Mouse (Mus musculus) embryonic facial prominence, embryonic 15.5 days (tissue): Measurements from ENCODE around the gene Fbxo31. TPM values are rescaled to one million over a fixed set of nuclear protein-coding genes. Genes with fewer than 3 reads are reported as not detected.
A peak's percentile ranks its signal among the peaks of the same experiment; 100 is the strongest.
"Not testable (repeated sequence)": the region's sequence is repeated elsewhere in the genome, so short reads cannot be mapped to it uniquely, and the experiment has no call there.

Experiments used
- ATAC-seq: fragments of 200-750 bp; cut with Nextera tagmentation; 2 replicates; pipeline ENCODE4 v1.8.0; 2017; ENCODE audit warnings: low read depth, moderate TSS enrichment; ENCODE audit not compliant: insufficient number of reproducible peaks, low FRiP score, low TSS enrichment
- H3K27ac ChIP-seq: fragments of 300-500 bp; sonication (generic); replicated peaks from 2 replicates; pipeline ENCODE4 v1.5.1; 2015; ENCODE audit warnings: mild to moderate bottlenecking, inconsistent platforms
- H3K27me3 ChIP-seq: fragments of 300-500 bp; sonication (generic); 2 replicates; pipeline ENCODE4 v1.6.1; 2015; ENCODE audit warnings: inconsistent platforms
- H3K36me3 ChIP-seq: fragments of 300-500 bp; sonication (generic); 2 replicates; pipeline ENCODE4 v1.6.1; 2015; ENCODE audit warnings: mild to moderate bottlenecking, inconsistent platforms
- H3K4me1 ChIP-seq: fragments of 300-500 bp; sonication (generic); 2 replicates; pipeline ENCODE4 v1.6.1; 2015; ENCODE audit warnings: inconsistent platforms
- H3K4me2 ChIP-seq: fragments of 300-500 bp; sonication (generic); replicated peaks from 2 replicates; pipeline ENCODE4 v1.6.1; 2015; ENCODE audit warnings: mild to moderate bottlenecking, inconsistent platforms
- H3K4me3 ChIP-seq: fragments of 300-500 bp; sonication (generic); replicated peaks from 2 replicates; pipeline ENCODE4 v1.5.1; 2015; ENCODE audit warnings: mild to moderate bottlenecking, inconsistent platforms
- H3K9ac ChIP-seq: fragments of 300-500 bp; sonication (generic); 2 replicates; pipeline ENCODE4 v1.6.1; 2015; ENCODE audit warnings: inconsistent platforms
- H3K9me3 ChIP-seq: fragments of 300-500 bp; sonication (generic); replicated peaks from 2 replicates; pipeline ENCODE4 v1.6.1; 2016; ENCODE audit warnings: inconsistent platforms
- WGBS: fragments of 180-500 bp; shearing (Covaris S2); methylation state at CpG from one replicate; pipeline ENCODE4 v1.1.7; 2015; 5-methylcytosine and 5-hydroxymethylcytosine counted together
- polyA plus RNA-seq: library from polyadenylated mRNA; unstranded; fragments of >200 nt; fragmentation: Nextera tagmentation; extraction: Ambion mirVana; gene quantifications from 2 replicates; pipeline ENCODE4 v1.2.1, GENCODE M21; 2015

Gene Fbxo31
- polyA plus RNA-seq, 1 experiment from 2014 or later, result 16.4 TPM

DNA sequence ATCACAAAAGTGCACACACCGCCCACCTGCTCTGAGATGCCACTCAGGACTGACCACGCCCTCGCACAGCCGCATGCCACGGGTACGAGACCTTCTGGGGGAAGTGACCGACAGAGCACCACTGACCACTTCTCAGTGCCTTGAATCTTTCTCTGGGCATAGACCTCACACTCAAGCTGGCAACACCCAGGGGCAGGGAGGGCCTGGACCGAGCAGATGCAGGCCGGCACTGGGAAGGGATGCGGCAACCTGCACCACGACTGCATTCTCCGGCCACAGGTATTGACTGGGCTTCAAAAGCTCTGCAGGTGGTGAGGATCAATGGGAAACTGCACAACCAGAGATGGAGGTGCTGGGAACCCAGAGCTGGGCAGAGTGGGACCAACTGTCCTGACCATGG, 23.8 kb upstream of the Fbxo31 start:
- no peaks in the 10 kb centered on the region for H3K4me1 ChIP-seq
- WGBS, result 91% methylated on average over 12 of the region's 12 CpGs
- H3K27me3 ChIP-seq, result no peaks in the 10 kb centered on the region
- no peak for ATAC-seq
- H3K4me3 ChIP-seq, result no peak overlapping the region
- no peaks in the 10 kb centered on the region for H3K9me3 ChIP-seq
- no peak overlapping the region for H3K4me2 ChIP-seq
- no peak overlapping the region for H3K9ac ChIP-seq
- no peak overlapping the region for H3K27ac ChIP-seq
- peaks cover 88% of the 10 kb centered on the region for H3K36me3 ChIP-seq

DNA sequence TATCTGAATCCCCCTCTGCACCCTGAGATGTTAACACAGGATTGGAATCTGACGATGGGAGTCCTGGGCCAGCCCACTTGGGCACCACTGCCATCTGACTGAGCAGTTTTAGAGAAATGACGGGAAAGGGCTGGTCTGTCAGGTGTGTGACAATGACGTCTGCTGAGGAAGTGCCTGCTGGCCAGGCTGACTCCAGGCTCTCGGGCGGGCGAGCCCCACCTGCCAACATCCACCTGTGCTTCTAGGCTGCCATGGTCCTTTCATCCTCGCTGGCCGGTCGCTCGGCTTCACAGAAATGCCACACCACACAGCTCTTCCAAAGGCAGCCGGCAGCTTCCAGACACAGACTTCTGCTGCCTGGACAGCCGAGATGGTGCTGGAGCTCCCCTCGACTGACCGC, 21.2 kb upstream of the Fbxo31 start:
- Histone ChIP-seq H3K9ac (no peak overlapping the region), H3K4me2 (no peak overlapping the region), H3K4me3 (no peak overlapping the region), H3K27me3 (no peaks in the 10 kb centered on the region), H3K4me1 (no peaks in the 10 kb centered on the region), H3K36me3 (peaks cover 82% of the 10 kb centered on the region), H3K27ac (no peak overlapping the region), H3K9me3 (no peaks in the 10 kb centered on the region)
- ATAC-seq, result no peak
- WGBS, result 86% methylated on average over 14 of the region's 14 CpGs

DNA sequence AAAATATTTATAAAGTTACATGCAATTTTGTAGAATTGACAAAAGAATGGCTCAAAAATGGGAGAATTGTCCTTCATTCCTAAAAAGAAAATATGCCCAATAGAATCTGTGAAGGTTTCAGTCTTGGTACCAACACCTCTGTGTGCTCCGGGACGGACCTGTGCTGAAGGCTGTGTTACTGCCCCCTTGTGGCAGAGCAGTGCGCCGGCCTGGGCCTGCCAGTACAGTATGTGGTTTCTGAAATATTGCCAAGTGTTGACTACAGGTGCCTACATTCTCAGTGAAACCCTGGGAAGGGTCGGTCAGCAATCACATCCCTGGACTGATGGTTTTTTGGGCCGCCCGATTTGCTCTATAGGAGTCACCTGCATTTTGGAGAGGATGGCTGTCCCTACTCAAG, 20.3 kb upstream of the Fbxo31 start:
- Histone ChIP-seq H3K27ac (no peak overlapping the region), H3K27me3 (no peaks in the 10 kb centered on the region), H3K4me1 (no peaks in the 10 kb centered on the region), H3K9me3 (no peaks in the 10 kb centered on the region), H3K36me3 (peaks cover 82% of the 10 kb centered on the region), H3K4me3 (no peak overlapping the region), H3K9ac (no peak overlapping the region), H3K4me2 (no peak overlapping the region)
- peak; percentile 61; the same call in 1 of the 2 replicates for ATAC-seq
- 28% methylated on average over 7 of the region's 7 CpGs for WGBS

GRCm38 (mm10) chr8:121598190-121598589, 19.6 kb upstream of the Fbxo31 start:
- 88% methylated on average over 7 of the region's 7 CpGs for WGBS
- peaks cover 5% of the 10 kb centered on the region; the same call in 1 of the 2 replicates for H3K4me1 ChIP-seq
- ATAC-seq, result no peak
- no peak overlapping the region for H3K27ac ChIP-seq
- no peaks in the 10 kb centered on the region for H3K9me3 ChIP-seq
- peaks cover 82% of the 10 kb centered on the region for H3K36me3 ChIP-seq
- no peak overlapping the region for H3K4me2 ChIP-seq
- H3K4me3 ChIP-seq, result no peak overlapping the region
- no peaks in the 10 kb centered on the region for H3K27me3 ChIP-seq
- no peak overlapping the region for H3K9ac ChIP-seq

GRCm38 (mm10) chr8:121597492-121597891, 18.9 kb upstream of the Fbxo31 start:
- H3K36me3 ChIP-seq, result peaks cover 75% of the 10 kb centered on the region
- H3K4me2 ChIP-seq, H3K27me3 ChIP-seq, H3K9me3 ChIP-seq, H3K4me1 ChIP-seq, H3K9ac ChIP-seq, ATAC-seq, H3K27ac ChIP-seq, H3K4me3 ChIP-seq: not testable (repeated sequence)
- WGBS, result 73% methylated on average over 2 of the region's 2 CpGs

GRCm38 (mm10) chr8:121593983-121594382, 15.4 kb upstream of the Fbxo31 start:
- no peaks in the 10 kb centered on the region for H3K27me3 ChIP-seq
- 65% methylated on average over 9 of the region's 9 CpGs for WGBS
- no peak overlapping the region for H3K9ac ChIP-seq
- ATAC-seq, result no peak
- no peaks in the 10 kb centered on the region for H3K9me3 ChIP-seq
- peaks cover 42% of the 10 kb centered on the region for H3K36me3 ChIP-seq
- peaks cover 30% of the 10 kb centered on the region for H3K4me1 ChIP-seq
- no peak overlapping the region for H3K4me2 ChIP-seq
- no peak overlapping the region for H3K27ac ChIP-seq
- no peak overlapping the region for H3K4me3 ChIP-seq

DNA sequence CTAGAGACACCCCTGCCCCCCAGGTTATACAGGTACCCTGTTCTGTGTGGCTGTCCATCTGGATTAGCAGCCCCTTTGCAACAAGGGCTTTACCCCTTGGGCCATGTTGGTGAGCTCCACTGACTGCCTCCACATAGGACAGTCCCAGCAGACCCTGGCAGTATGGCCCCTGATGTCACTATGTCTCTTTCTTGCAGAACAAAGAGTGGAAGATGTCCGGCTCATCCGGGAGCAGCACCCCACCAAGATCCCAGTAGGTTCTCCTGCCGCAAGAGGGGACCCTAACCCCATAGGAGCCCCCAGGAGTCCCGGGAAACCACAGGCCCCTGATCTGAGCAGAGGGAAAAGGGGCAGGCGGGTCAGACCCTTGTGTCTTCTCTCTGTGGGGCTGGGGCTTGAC, 14.7 kb upstream of the Fbxo31 start:
- H3K9me3 ChIP-seq, result no peaks in the 10 kb centered on the region
- H3K4me3 ChIP-seq, result no peak overlapping the region
- no peaks in the 10 kb centered on the region for H3K27me3 ChIP-seq
- no peak overlapping the region for H3K4me2 ChIP-seq
- no peak overlapping the region for H3K9ac ChIP-seq
- 90% methylated on average over 5 of the region's 5 CpGs for WGBS
- no peak overlapping the region for H3K27ac ChIP-seq
- peaks cover 30% of the 10 kb centered on the region for H3K4me1 ChIP-seq
- peaks cover 42% of the 10 kb centered on the region for H3K36me3 ChIP-seq
- no peak for ATAC-seq

DNA sequence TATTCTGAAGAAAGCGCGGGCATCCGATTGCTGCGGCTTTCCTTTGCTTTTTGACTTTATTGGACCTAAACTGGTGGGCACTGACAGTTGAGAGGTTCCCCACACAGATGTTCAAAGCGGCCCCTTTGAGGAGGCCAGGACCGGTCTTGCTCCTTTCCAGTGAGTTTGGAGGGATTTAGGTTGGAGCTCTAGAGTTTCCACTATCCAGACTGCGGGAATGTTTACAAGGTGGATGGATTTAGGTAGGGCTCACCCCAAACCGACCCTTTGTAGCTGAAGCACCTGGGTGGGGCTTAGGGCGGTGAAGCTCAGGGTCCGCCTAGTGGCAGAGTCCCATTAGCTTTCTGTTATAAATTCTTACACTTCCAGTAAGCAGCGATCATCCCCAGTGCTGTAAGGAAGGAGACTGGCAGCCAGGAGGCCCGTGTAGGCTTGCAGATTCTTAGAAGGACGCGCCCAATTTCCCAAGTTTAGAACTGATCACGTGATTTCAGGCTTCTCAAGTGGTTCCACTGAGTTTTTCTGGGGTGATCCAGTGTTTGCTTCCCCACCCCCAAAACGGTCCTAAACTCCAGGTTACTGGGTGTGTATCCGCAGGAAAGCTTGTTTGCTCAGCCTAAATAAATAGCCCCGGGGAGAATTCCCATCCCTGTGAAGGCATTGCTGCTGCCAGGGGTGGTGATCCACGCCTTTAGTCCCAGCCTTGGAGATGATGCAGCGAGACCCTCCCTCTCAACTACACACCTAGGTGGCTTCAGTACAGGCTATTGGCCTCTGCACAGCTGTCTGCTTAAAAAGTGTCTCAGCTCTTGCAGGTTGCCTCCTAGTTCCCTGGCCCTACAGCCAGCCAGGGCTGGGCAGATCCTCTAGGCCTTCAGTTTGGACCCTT, 12.8 kb upstream of the Fbxo31 start:
- ATAC-seq, result no peak
- H3K9ac ChIP-seq, result peak overlapping the region; percentile 75
- no peaks in the 10 kb centered on the region for H3K9me3 ChIP-seq
- peaks cover 30% of the 10 kb centered on the region for H3K4me1 ChIP-seq
- peaks cover 27% of the 10 kb centered on the region for H3K36me3 ChIP-seq
- no peaks in the 10 kb centered on the region for H3K27me3 ChIP-seq
- 11% methylated on average over 20 of the region's 20 CpGs for WGBS
- peak overlapping the region; percentile 75 for H3K27ac ChIP-seq
- peak overlapping the region; percentile 93 for H3K4me3 ChIP-seq
- H3K4me2 ChIP-seq, result peak overlapping the region; percentile 88

- peak within 1 kb of the TSS; percentile 75 for H3K9ac ChIP-seq
- peak within 1 kb of the TSS; percentile 93 for H3K4me3 ChIP-seq
- H3K9me3 ChIP-seq, result no peaks in the 10 kb centered on the region
- H3K4me2 ChIP-seq, result peak within 1 kb of the TSS; percentile 88
- H3K27me3 ChIP-seq, result no peaks in the 10 kb centered on the region
- WGBS, result under 1% methylated on average over 92 of the region's 94 CpGs
- H3K36me3 ChIP-seq, result peaks cover 19% of the 10 kb centered on the region
- H3K4me1 ChIP-seq, result peaks cover 30% of the 10 kb centered on the region
- H3K27ac ChIP-seq, result peak within 1 kb of the TSS; percentile 75
- peak; percentile 82 for ATAC-seq
These were observed 11.9 kb upstream of the Fbxo31 start, which contains the start of gene Map1lc3b for GRCm38 (mm10) chr8:121590203-121591177. Map1lc3b (plus strand) TSS chr8:121590361.

DNA sequence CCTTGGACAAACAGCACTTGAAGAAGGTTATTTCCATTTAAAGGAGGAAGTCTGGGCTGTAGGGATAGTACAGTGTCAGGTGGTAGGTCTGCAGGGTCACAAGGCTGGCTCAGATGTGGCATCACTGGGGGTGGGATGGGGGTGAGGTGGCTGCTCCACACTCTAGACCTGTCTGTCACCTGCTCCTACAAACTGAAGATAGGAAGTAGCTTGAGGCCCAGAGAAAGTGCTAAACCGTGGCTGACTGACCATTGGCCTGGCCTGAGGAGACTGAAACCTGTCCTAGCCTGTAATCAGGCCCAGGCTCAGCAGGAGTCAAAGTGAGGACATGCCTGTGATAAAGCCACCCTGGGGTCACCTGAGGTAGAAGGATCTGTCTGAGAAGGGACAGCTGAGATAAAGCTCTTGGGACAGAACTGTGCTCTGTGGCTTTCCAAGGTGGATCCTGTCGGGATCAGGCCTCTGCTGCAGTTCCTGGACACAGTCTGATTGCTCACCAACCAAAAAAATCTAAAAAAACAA, 10.7 kb upstream of the Fbxo31 start:
- WGBS, result 34% methylated on average over 2 of the region's 2 CpGs
- Histone ChIP-seq H3K27me3 (no peaks in the 10 kb centered on the region), H3K4me1 (peaks cover 36% of the 10 kb centered on the region), H3K9me3 (no peaks in the 10 kb centered on the region), H3K27ac (no peak overlapping the region), H3K4me3 (no peak overlapping the region), H3K4me2 (no peak overlapping the region), H3K9ac (no peak overlapping the region), H3K36me3 (peaks cover 8% of the 10 kb centered on the region)
- ATAC-seq, result no peak

DNA sequence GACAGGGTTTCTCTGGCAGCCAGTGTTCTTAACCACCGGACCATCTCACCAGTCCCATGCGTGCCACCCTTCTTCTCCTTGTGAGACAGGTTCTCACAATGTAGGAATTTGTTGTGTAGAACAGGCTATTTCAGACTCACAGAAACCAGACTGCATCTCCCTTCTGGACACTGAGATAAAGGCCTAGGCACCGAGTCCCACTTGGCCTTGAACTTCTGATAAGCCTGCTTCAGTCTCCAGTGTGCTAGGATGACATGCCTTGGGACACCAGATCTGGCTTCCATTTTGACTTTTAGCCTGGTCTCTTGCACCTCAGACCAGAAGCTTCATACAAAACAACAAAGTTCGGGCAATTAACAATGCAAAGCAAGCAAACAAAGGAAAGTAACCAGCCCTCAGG, 10.1 kb upstream of the Fbxo31 start:
- Histone ChIP-seq H3K4me3 (no peak overlapping the region), H3K9me3 (no peaks in the 10 kb centered on the region), H3K27me3 (no peaks in the 10 kb centered on the region), H3K27ac (no peak overlapping the region), H3K36me3 (0 out of 2 replicates have a peak, but pooled peaks cover 4% of the 10 kb centered on the region), H3K4me1 (peaks cover 37% of the 10 kb centered on the region), H3K4me2 (no peak overlapping the region), H3K9ac (no peak overlapping the region)
- 88% methylated on average over 4 of the region's 4 CpGs for WGBS
- ATAC-seq, result no peak
